Mouse (Mus musculus): ENCODE data around the gene Itpr1. TPM values are rescaled to one million over a fixed set of nuclear protein-coding genes. Genes with fewer than 3 reads are reported as not detected.
A peak's percentile ranks its signal among the peaks of the same experiment; 100 is the strongest.

Gene Itpr1
- polyA plus RNA-seq, 1 experiment from 2014 or later: 3.3 TPM

GRCm38 (mm10) chr6:108192632-108193031, 20.3 kb upstream of the Itpr1 start:
- H3K9me3 ChIP-seq (replicated peaks): no peaks in the 10 kb centered on the region
- no peaks in the 10 kb centered on the region for H3K27me3 ChIP-seq (replicated peaks)
- no peaks in the 10 kb centered on the region for H3K4me1 ChIP-seq
- H3K4me3 ChIP-seq (replicated peaks): no peak overlapping the region
- no peak overlapping the region for H3K4me2 ChIP-seq
- 39% methylated on average over 4 of the region's 4 CpGs for WGBS
- H3K36me3 ChIP-seq: no peaks in the 10 kb centered on the region
- ATAC-seq (ENCODE audit: low FRiP score): no peak
- no peak overlapping the region for H3K9ac ChIP-seq (replicated peaks)
- no peak overlapping the region for H3K27ac ChIP-seq (replicated peaks)

- no peaks in the 10 kb centered on the region for H3K27me3 ChIP-seq (replicated peaks)
- H3K4me1 ChIP-seq: no peaks in the 10 kb centered on the region
- WGBS: 86% methylated on average over 7 of the region's 7 CpGs
- no peak overlapping the region for H3K27ac ChIP-seq (replicated peaks)
- no peak overlapping the region for H3K9ac ChIP-seq (replicated peaks)
- no peak for ATAC-seq (ENCODE audit: low FRiP score)
- H3K36me3 ChIP-seq: no peaks in the 10 kb centered on the region
- H3K9me3 ChIP-seq (replicated peaks): no peaks in the 10 kb centered on the region
- H3K4me2 ChIP-seq: no peak overlapping the region
- no peak overlapping the region for H3K4me3 ChIP-seq (replicated peaks)
These were observed 16.2 kb upstream of the Itpr1 start for GRCm38 (mm10) chr6:108196665-108197064.

GRCm38 (mm10) chr6:108197117-108197516, 15.8 kb upstream of the Itpr1 start:
- H3K27ac ChIP-seq (replicated peaks): no peak overlapping the region
- H3K4me1 ChIP-seq: no peaks in the 10 kb centered on the region
- no peak overlapping the region for H3K4me3 ChIP-seq (replicated peaks)
- H3K4me2 ChIP-seq: no peak overlapping the region
- H3K36me3 ChIP-seq: no peaks in the 10 kb centered on the region
- no peaks in the 10 kb centered on the region for H3K27me3 ChIP-seq (replicated peaks)
- H3K9ac ChIP-seq (replicated peaks): no peak overlapping the region
- 74% methylated on average over 4 of the region's 4 CpGs for WGBS
- ATAC-seq (ENCODE audit: low FRiP score): no peak
- no peaks in the 10 kb centered on the region for H3K9me3 ChIP-seq (replicated peaks)

- no peak overlapping the region for H3K27ac ChIP-seq (replicated peaks)
- WGBS: 88% methylated on average over 7 of the region's 7 CpGs
- ATAC-seq (ENCODE audit: low FRiP score): no peak
- H3K4me3 ChIP-seq (replicated peaks): no peak overlapping the region
- no peaks in the 10 kb centered on the region for H3K27me3 ChIP-seq (replicated peaks)
- H3K4me1 ChIP-seq: no peaks in the 10 kb centered on the region
- H3K9me3 ChIP-seq (replicated peaks): no peaks in the 10 kb centered on the region
- no peaks in the 10 kb centered on the region for H3K36me3 ChIP-seq
- no peak overlapping the region for H3K4me2 ChIP-seq
- H3K9ac ChIP-seq (replicated peaks): no peak overlapping the region
These were observed 14.6 kb upstream of the Itpr1 start for GRCm38 (mm10) chr6:108198286-108198685.

- no peak overlapping the region for H3K9ac ChIP-seq (replicated peaks)
- no peak for ATAC-seq (ENCODE audit: low FRiP score)
- no peaks in the 10 kb centered on the region for H3K9me3 ChIP-seq (replicated peaks)
- no peak overlapping the region for H3K4me3 ChIP-seq (replicated peaks)
- no peaks in the 10 kb centered on the region for H3K36me3 ChIP-seq
- no peak overlapping the region for H3K4me2 ChIP-seq
- 96% methylated on average over 2 of the region's 2 CpGs for WGBS
- no peaks in the 10 kb centered on the region for H3K4me1 ChIP-seq
- no peak overlapping the region for H3K27ac ChIP-seq (replicated peaks)
- no peaks in the 10 kb centered on the region for H3K27me3 ChIP-seq (replicated peaks)
These were observed 8.6 kb upstream of the Itpr1 start for GRCm38 (mm10) chr6:108204322-108204721.

- Histone ChIP-seq H3K36me3 (no peaks in the 10 kb centered on the region), H3K9ac (replicated peaks) (no peak overlapping the region), H3K27ac (replicated peaks) (no peak overlapping the region), H3K4me3 (replicated peaks) (no peak overlapping the region), H3K27me3 (replicated peaks) (no peaks in the 10 kb centered on the region), H3K4me1 (no peaks in the 10 kb centered on the region), H3K4me2 (no peak overlapping the region), H3K9me3 (replicated peaks) (no peaks in the 10 kb centered on the region)
- ATAC-seq (ENCODE audit: low FRiP score): no peak
- 85% methylated on average over 4 of the region's 4 CpGs for WGBS
These were observed 6.8 kb upstream of the Itpr1 start for GRCm38 (mm10) chr6:108206145-108206544.

GRCm38 (mm10) chr6:108206914-108207566, 5.9 kb upstream of the Itpr1 start:
- Histone ChIP-seq H3K4me3 (replicated peaks) (no peak overlapping the region), H3K4me1 (peaks cover 3% of the 10 kb centered on the region), H3K4me2 (no peak overlapping the region), H3K27ac (replicated peaks) (no peak overlapping the region), H3K9ac (replicated peaks) (no peak overlapping the region), H3K36me3 (no peaks in the 10 kb centered on the region), H3K27me3 (replicated peaks) (no peaks in the 10 kb centered on the region), H3K9me3 (replicated peaks) (no peaks in the 10 kb centered on the region)
- WGBS: 82% methylated on average over 5 of the region's 5 CpGs
- ATAC-seq (ENCODE audit: low FRiP score): no peak

GRCm38 (mm10) chr6:108211896-108212880, 708 bp upstream of the Itpr1 start:
- WGBS: 7% methylated on average over 36 of the region's 36 CpGs
- Histone ChIP-seq H3K4me1 (peaks cover 26% of the 10 kb centered on the region), H3K36me3 (no peaks in the 10 kb centered on the region), H3K9ac (replicated peaks) (peak overlapping the region; percentile 59), H3K4me3 (replicated peaks) (peak overlapping the region; percentile 77), H3K9me3 (replicated peaks) (no peaks in the 10 kb centered on the region), H3K27me3 (replicated peaks) (peaks cover 8% of the 10 kb centered on the region; the same call in 1 of the 2 replicates), H3K27ac (replicated peaks) (peak overlapping the region; percentile 33), H3K4me2 (peak overlapping the region; percentile 98)
- peak; percentile 21 for ATAC-seq (ENCODE audit: low FRiP score)

GRCm38 (mm10) chr6:108213481-108214293, 791 bp downstream of the Itpr1 start:
- H3K4me3 ChIP-seq (replicated peaks): peak overlapping the region; percentile 77
- peak overlapping the region; percentile 98 for H3K4me2 ChIP-seq
- WGBS: 1% methylated on average over 26 of the region's 29 CpGs
- peaks cover 8% of the 10 kb centered on the region; the same call in 1 of the 2 replicates for H3K27me3 ChIP-seq (replicated peaks)
- H3K27ac ChIP-seq (replicated peaks): 0 out of 2 replicates have a peak overlapping the region, but pooled peaks have one; percentile 33
- peak overlapping the region; percentile 59 for H3K9ac ChIP-seq (replicated peaks)
- H3K9me3 ChIP-seq (replicated peaks): no peaks in the 10 kb centered on the region
- no peaks in the 10 kb centered on the region for H3K36me3 ChIP-seq
- peaks cover 26% of the 10 kb centered on the region for H3K4me1 ChIP-seq
- no peak; the same call in 1 of the 2 replicates for ATAC-seq (ENCODE audit: low FRiP score)

- Histone ChIP-seq H3K36me3 (no peaks in the 10 kb centered on the region), H3K27me3 (replicated peaks) (peaks cover 8% of the 10 kb centered on the region; the same call in 1 of the 2 replicates), H3K4me2 (peak overlapping the region; percentile 98), H3K4me3 (replicated peaks) (peak overlapping the region; percentile 77), H3K4me1 (peaks cover 26% of the 10 kb centered on the region), H3K27ac (replicated peaks) (no peak overlapping the region), H3K9ac (replicated peaks) (0 out of 2 replicates have a peak overlapping the region, but pooled peaks have one; percentile 59), H3K9me3 (replicated peaks) (no peaks in the 10 kb centered on the region)
- ATAC-seq (ENCODE audit: low FRiP score): no peak
- WGBS: 13% methylated on average over 10 of the region's 10 CpGs
These were observed 1.5 kb downstream of the Itpr1 start for GRCm38 (mm10) chr6:108214294-108214925.

- no peaks in the 10 kb centered on the region for H3K9me3 ChIP-seq (replicated peaks)
- H3K4me3 ChIP-seq (replicated peaks): no peak overlapping the region
- no peak overlapping the region for H3K27ac ChIP-seq (replicated peaks)
- peaks cover 26% of the 10 kb centered on the region for H3K4me1 ChIP-seq
- no peak overlapping the region for H3K9ac ChIP-seq (replicated peaks)
- H3K36me3 ChIP-seq: no peaks in the 10 kb centered on the region
- WGBS: 86% methylated on average over 5 of the region's 5 CpGs
- ATAC-seq (ENCODE audit: low FRiP score): no peak
- H3K4me2 ChIP-seq: no peak overlapping the region
- H3K27me3 ChIP-seq (replicated peaks): peaks cover 8% of the 10 kb centered on the region; the same call in 1 of the 2 replicates
These were observed 3.2 kb downstream of the Itpr1 start for GRCm38 (mm10) chr6:108216091-108216490.

Measured in neural tube, embryonic 15.5 days (tissue).